Mouse (Mus musculus): Measurements from ENCODE around the gene Gstp3.

DNA sequence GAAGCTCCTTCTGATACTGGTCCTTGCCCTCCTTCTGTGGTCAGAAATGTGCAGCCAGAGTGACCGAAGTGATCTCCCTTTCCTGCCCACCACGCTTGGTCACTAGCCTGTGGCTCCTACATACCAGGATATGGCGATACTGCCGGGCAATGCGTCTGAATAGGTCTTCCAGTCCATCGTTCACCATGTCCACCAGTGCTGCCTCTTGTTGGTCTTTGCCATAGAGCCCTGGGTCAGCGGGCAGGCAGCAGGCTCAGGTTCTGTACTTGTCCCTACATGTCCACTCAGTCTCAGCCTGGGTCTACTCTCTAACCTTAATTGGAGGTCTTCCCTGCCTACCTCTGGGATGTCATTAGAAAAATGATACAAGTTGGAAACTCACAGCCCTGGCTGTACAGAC, 1.4 kb downstream of the Gstp3 start:
- no peak for TF ChIP-seq CTCF (IDR thresholded peaks at IDR 0.05; ENCODE audit: control insufficient read depth, insufficient read depth, insufficient replicate concordance, low read depth, low read length)
- TF ChIP-seq POLR2A (IDR thresholded peaks at IDR 0.05; ENCODE audit: control insufficient read depth, low read depth, low read length), result no peak

Measured in testis, adult 2 months (tissue).